Mouse (Mus musculus): ENCODE measurements around the gene Dclk3.
A peak's percentile ranks its signal among the peaks of the same experiment; 100 is the strongest.

The Dclk3 gene

GRCm38 (mm10) chr9:111438904-111439835 is at the start of gene Dclk3:
Dclk3 (plus strand) TSS chr9:111439081.
- peak; percentile 9 for DNase-seq (ENCODE audit: low spot score)

GRCm38 (mm10) chr9:111390016-111390415 is 48.9 kb upstream of the Dclk3 start:
- no peak for DNase-seq (ENCODE audit: low spot score)

- no peak for DNase-seq (ENCODE audit: low spot score)
These were observed 47.8 kb upstream of the Dclk3 start for GRCm38 (mm10) chr9:111391036-111391435.

- no peak for DNase-seq (ENCODE audit: low spot score)
These were observed 46.9 kb upstream of the Dclk3 start for GRCm38 (mm10) chr9:111391926-111392442.

GRCm38 (mm10) chr9:111395265-111395664 is 43.6 kb upstream of the Dclk3 start:
- no peak for DNase-seq (ENCODE audit: low spot score)

GRCm38 (mm10) chr9:111398059-111398458 is 40.8 kb upstream of the Dclk3 start:
- DNase-seq (ENCODE audit: low spot score) = no peak

GRCm38 (mm10) chr9:111400089-111400488 is 38.8 kb upstream of the Dclk3 start:
- no peak for DNase-seq (ENCODE audit: low spot score)

- no peak for DNase-seq (ENCODE audit: low spot score)
These were observed 35.7 kb upstream of the Dclk3 start for GRCm38 (mm10) chr9:111403159-111403558.

- no peak for DNase-seq (ENCODE audit: low spot score)
These were observed 34.4 kb upstream of the Dclk3 start for GRCm38 (mm10) chr9:111404346-111405079.

- no peak for DNase-seq (ENCODE audit: low spot score)
These were observed 33.8 kb upstream of the Dclk3 start for GRCm38 (mm10) chr9:111405080-111405428.

GRCm38 (mm10) chr9:111408012-111408411 is 30.9 kb upstream of the Dclk3 start:
- DNase-seq (ENCODE audit: low spot score) = no peak

- no peak for DNase-seq (ENCODE audit: low spot score)
These were observed 30.5 kb upstream of the Dclk3 start for GRCm38 (mm10) chr9:111408427-111408826.

- no peak for DNase-seq (ENCODE audit: low spot score)
These were observed 26.3 kb upstream of the Dclk3 start for GRCm38 (mm10) chr9:111412471-111413160.

GRCm38 (mm10) chr9:111421862-111422261 is 17.0 kb upstream of the Dclk3 start:
- no peak for DNase-seq (ENCODE audit: low spot score)

GRCm38 (mm10) chr9:111422567-111422966 is 16.3 kb upstream of the Dclk3 start:
- DNase-seq (ENCODE audit: low spot score) = no peak

GRCm38 (mm10) chr9:111425113-111425512 is 13.8 kb upstream of the Dclk3 start:
- no peak for DNase-seq (ENCODE audit: low spot score)

- DNase-seq (ENCODE audit: low spot score) = no peak
These were observed 12.9 kb upstream of the Dclk3 start for GRCm38 (mm10) chr9:111425952-111426351.

- no peak for DNase-seq (ENCODE audit: low spot score)
These were observed 10.9 kb upstream of the Dclk3 start for GRCm38 (mm10) chr9:111427891-111428555.

- DNase-seq (ENCODE audit: low spot score) = no peak
These were observed 10.1 kb upstream of the Dclk3 start for GRCm38 (mm10) chr9:111428698-111429362.

GRCm38 (mm10) chr9:111429363-111429750 is 9.5 kb upstream of the Dclk3 start:
- no peak for DNase-seq (ENCODE audit: low spot score)

- DNase-seq (ENCODE audit: low spot score) = no peak
These were observed 3.5 kb upstream of the Dclk3 start for GRCm38 (mm10) chr9:111435429-111435828.

All from ovary, postnatal 10 days (tissue).